Mouse (Mus musculus) lung, postnatal 0 days (tissue): ENCODE measurements around the gene Zfp276. TPM values are rescaled to one million over a fixed set of nuclear protein-coding genes. Genes with fewer than 3 reads are reported as not detected.
"Not testable (repeated sequence)": the region's sequence is repeated elsewhere in the genome, so short reads cannot be mapped to it uniquely, and the experiment has no call there.

ENCODE experiments used
- ATAC-seq: fragments of 200-750 bp; cut with Nextera tagmentation; 2 replicates; pipeline ENCODE4 v1.8.0; 2017; ENCODE audit warnings: moderate library complexity
- DNase-seq: peaks from one replicate; pipeline ENCODE4 v3.0.0-alpha.2; 2016; ENCODE audit warnings: low spot score
- H3K27ac ChIP-seq: fragments of 300-500 bp; sonication (generic); 2 replicates; pipeline ENCODE4 v1.5.1; 2014; ENCODE audit warnings: antibody characterized with exemption, mild to moderate bottlenecking, low read length, mixed read lengths
- H3K27me3 ChIP-seq: fragments of 300-500 bp; sonication (generic); replicated peaks from 2 replicates; pipeline ENCODE4 v1.6.1; 2014; ENCODE audit warnings: low read length, mixed read lengths; ENCODE audit not compliant: insufficient read depth
- H3K36me3 ChIP-seq: fragments of 300-500 bp; sonication (generic); 2 replicates; pipeline ENCODE4 v1.6.1; 2014; ENCODE audit warnings: low read length, mixed read lengths; ENCODE audit not compliant: insufficient read depth
- H3K4me1 ChIP-seq: fragments of 300-500 bp; sonication (generic); 2 replicates; pipeline ENCODE4 v1.6.1; 2014; ENCODE audit warnings: antibody characterized with exemption, low read depth, low read length, mixed read lengths; ENCODE audit not compliant: insufficient read depth
- H3K4me2 ChIP-seq: fragments of 300-500 bp; sonication (generic); replicated peaks from 2 replicates; pipeline ENCODE4 v1.6.1; 2014; ENCODE audit warnings: low read depth, mild to moderate bottlenecking, low read length, moderate library complexity, mixed read lengths
- H3K4me3 ChIP-seq: fragments of 300-500 bp; sonication (generic); 2 replicates; pipeline ENCODE4 v1.5.1; 2014; ENCODE audit warnings: low read depth, low read length
- H3K9ac ChIP-seq: fragments of 300-500 bp; sonication (generic); replicated peaks from 2 replicates; pipeline ENCODE4 v1.6.1; 2014; ENCODE audit warnings: low read depth, mild to moderate bottlenecking
- H3K9me3 ChIP-seq: fragments of 300-500 bp; sonication (generic); 2 replicates; pipeline ENCODE4 v1.6.1; 2016; ENCODE audit warnings: low read length, mixed read lengths
- CTCF ChIP-seq: IDR thresholded peaks from 2 replicates; pipeline ENCODE4 v1.5.1; 2016; ENCODE audit warnings: antibody characterized with exemption, mild to moderate bottlenecking
- EP300 ChIP-seq: IDR thresholded peaks from 2 replicates; pipeline ENCODE4 v1.6.1; 2016; ENCODE audit warnings: antibody characterized with exemption, mild to moderate bottlenecking, control low read depth
- WGBS: fragments of 180-500 bp; shearing (Covaris S2); extraction: QIAGEN DNeasy Blood & Tissue Kit; methylation state at CpG from one replicate; pipeline ENCODE4 v1.1.7; 2014; 5-methylcytosine and 5-hydroxymethylcytosine counted together
- polyA plus RNA-seq: library from polyadenylated mRNA; unstranded; fragments of >200 nt; fragmentation: Nextera tagmentation; extraction: Ambion mirVana; gene quantifications from 2 replicates; pipeline ENCODE4 v1.2.1, GENCODE M21; 2015

The Zfp276 gene
- polyA plus RNA-seq, 1 experiment from 2014 or later: 14.6 TPM

DNA sequence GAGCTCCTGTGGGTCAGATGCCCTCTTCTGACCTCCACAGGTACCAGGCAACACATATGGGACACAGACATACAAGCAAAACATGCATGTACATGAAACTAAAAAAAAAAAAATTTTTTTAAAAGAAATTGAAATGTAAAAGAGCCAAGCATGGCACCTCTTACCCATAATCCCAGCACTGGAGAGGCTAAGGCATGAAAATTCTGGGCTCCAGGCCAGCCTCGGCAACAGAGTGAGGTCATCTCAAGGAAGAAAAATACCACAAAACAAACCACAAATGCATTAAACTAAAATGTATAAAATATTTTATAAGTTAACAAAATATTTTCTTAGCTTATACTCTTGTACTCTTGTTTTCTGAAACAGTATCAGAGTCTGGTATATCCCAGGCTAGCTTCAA lies 33.1 kb upstream of the Zfp276 start:
- Histone ChIP-seq H3K27me3 (no peaks in the 10 kb centered on the region), H3K4me2 (no peak overlapping the region), H3K27ac (no peak overlapping the region), H3K9me3 (no peaks in the 10 kb centered on the region), H3K4me3 (no peak overlapping the region), H3K9ac (no peak overlapping the region), H3K4me1 (0 out of 2 replicates have a peak, but pooled peaks cover 3% of the 10 kb centered on the region), H3K36me3 (no peaks in the 10 kb centered on the region)
- DNase-seq (no peak), ATAC-seq (no peak)
- TF ChIP-seq CTCF: no peak
- no peak for TF ChIP-seq EP300
- WGBS: 48% methylated on average over 1 of the region's 1 CpGs

DNA sequence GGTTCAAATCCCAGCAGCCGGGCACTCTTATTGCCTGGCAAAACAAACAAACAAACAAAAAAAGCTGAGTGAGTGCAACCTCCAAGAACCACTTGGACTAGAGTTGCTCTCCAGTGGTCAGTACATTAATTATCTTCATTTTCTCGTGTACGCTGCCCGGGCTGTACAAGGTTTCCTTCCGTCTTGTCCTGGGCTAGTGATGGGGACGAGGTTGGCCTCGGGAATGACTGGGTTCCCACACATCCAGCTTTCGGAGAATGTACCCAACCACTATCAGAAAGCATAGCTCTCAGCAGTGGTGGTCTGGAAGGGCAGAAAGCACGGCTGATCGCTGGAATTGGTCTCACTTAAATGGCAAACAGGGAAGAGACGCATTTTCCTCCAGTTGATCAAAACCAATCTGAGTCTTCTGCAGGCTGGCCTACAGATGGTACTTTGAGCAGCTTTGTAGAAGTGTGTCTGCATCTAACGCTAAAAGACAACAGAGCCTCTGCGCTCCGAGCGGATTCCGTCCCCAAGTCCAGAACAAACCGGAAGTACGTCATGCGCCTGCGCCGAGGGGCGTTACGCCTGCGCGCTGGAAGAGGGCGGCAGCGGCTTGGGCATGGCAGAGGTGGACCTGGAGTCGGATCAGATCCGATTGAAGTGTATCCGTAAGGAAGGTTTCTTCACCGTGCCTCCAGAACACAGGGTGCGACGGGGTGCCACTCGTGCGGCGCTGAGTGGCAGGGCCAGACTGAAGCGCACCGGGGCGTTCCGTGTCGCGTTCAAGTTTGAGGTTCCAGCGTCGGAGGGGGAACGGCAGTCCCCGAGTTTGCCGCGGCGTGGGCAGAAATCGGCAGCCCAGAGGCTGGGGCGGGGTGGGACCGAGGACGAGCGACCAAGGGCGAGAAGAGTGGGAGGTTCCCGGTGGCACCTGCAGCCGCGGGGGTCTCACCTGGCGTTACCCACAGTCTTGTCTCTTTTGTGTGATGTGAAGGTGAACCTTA lies 29.4 kb upstream of the Zfp276 start, which contains the start of gene Cdk10:
Cdk10 (plus strand) TSS at position 565 of the 989 bp plus-strand sequence.
- Histone ChIP-seq H3K9me3 (no peaks in the 10 kb centered on the region), H3K4me2 (peak within 1 kb of the TSS; percentile 91), H3K4me3 (peak within 1 kb of the TSS; percentile 60), H3K4me1 (peaks cover 3% of the 10 kb centered on the region; the same call in 1 of the 2 replicates), H3K27me3 (no peaks in the 10 kb centered on the region), H3K27ac (peak within 1 kb of the TSS; percentile 86), H3K9ac (peak within 1 kb of the TSS; percentile 81), H3K36me3 (no peaks in the 10 kb centered on the region)
- DNase-seq (peak; percentile 93), ATAC-seq (peak; percentile 95)
- TF ChIP-seq CTCF (peak; percentile 13; the same call in 1 of the 2 replicates), EP300 (no peak)
- WGBS: 2% methylated on average over 59 of the region's 59 CpGs

DNA sequence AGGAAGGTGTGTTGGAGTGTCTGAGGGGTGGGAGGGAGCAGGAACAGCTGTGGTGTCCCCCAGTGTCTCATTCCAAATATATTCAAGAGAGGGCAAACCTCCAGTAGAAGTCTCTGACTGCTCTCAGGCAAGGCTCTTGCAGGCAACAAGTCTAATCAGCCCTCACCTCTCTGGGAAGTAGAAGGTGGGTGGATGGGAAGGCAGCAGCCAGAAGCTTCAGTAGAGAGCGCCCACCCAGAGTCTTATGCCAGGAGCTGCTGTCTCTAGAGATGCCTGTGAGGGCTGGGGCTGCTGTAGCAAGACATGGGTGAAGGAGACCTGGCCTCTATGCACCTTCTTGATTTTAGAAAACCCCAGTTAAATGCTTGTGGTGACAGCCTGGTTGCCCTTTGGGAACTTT lies 25.6 kb upstream of the Zfp276 start:
- DNase-seq (no peak), ATAC-seq (no peak)
- Histone ChIP-seq H3K9me3 (no peaks in the 10 kb centered on the region), H3K36me3 (no peaks in the 10 kb centered on the region), H3K4me1 (peaks cover 3% of the 10 kb centered on the region; the same call in 1 of the 2 replicates), H3K4me2 (no peak overlapping the region), H3K27me3 (no peaks in the 10 kb centered on the region), H3K27ac (no peak overlapping the region), H3K9ac (no peak overlapping the region), H3K4me3 (no peak overlapping the region)
- TF ChIP-seq EP300 (no peak), CTCF (no peak)
- WGBS: 100% methylated on average over 1 of the region's 1 CpGs

DNA sequence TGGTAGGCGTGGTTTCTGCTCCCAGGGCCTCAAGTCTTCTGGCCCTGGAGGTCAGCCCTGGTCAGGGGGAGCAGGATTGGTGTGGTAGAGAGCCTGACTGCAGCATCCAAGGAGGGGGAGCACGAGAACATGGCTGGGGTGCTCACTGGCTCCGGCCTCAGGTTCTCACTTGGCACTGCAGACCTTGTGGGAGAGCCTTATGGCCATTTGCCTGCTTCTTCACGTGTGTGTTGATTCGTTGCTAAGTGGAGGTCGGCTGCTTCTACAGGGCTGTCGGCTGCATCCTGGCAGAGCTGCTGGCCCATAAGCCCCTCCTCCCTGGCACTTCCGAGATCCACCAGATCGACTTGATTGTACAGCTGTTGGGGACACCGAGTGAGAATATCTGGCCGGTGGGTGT lies 23.7 kb upstream of the Zfp276 start:
- H3K4me3 ChIP-seq, H3K4me2 ChIP-seq, ATAC-seq, H3K27ac ChIP-seq, H3K27me3 ChIP-seq, H3K9me3 ChIP-seq, DNase-seq, H3K36me3 ChIP-seq, H3K4me1 ChIP-seq, H3K9ac ChIP-seq: not testable (repeated sequence)
- WGBS: 74% methylated on average over 11 of the region's 11 CpGs

DNA sequence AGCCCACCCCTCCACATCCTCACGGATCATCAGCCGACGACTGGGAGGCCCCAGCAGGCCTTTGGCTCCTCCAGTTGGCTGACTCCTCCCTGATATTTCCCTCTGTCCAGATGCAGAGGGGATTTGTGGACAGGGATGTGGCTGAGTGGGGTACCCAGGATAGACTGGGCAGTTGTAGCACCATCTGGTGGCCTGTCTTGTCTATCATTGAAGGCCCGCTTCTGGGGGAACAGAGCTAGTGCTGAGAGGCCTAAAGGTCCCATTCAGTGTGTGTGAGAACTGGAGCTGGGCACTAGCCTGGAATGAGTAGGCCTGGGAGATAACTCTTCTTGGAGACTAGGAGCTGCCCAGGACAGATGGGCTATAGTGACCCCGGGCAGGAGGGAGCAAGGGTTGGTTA lies 22.3 kb upstream of the Zfp276 start:
- TF ChIP-seq EP300 (no peak), CTCF (peak; percentile 38)
- ATAC-seq (no peak), DNase-seq (no peak)
- Histone ChIP-seq H3K4me3 (no peak overlapping the region), H3K27me3 (0 out of 2 replicates have a peak, but pooled peaks cover 7% of the 10 kb centered on the region), H3K27ac (no peak overlapping the region), H3K4me2 (no peak overlapping the region), H3K9ac (no peak overlapping the region), H3K4me1 (peaks cover 4% of the 10 kb centered on the region; the same call in 1 of the 2 replicates), H3K9me3 (no peaks in the 10 kb centered on the region), H3K36me3 (no peaks in the 10 kb centered on the region)
- WGBS: 35% methylated on average over 5 of the region's 5 CpGs

DNA sequence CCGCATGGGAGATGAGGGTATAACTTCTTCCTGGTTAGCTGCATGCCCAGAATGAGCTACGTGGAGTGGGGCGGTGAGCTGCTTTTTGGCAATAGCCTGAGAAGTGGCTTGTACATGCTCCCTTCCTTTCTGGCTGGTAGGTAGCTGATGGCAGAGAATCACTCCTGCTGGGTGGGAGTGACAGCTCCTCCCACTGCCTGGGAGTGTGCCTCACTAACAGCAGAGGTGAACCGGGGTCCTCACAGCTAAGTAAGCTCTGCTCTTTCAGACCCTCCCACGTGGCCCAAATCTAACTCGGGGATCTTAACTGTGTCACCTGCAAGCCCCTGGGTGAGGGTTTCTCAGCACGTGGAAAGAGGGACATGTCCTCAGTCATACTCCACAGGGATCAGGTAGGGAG lies 21.4 kb upstream of the Zfp276 start:
- no peak overlapping the region for H3K4me3 ChIP-seq
- ATAC-seq: no peak
- H3K4me1 ChIP-seq: peaks cover 4% of the 10 kb centered on the region; the same call in 1 of the 2 replicates
- 31% methylated on average over 7 of the region's 7 CpGs for WGBS
- H3K9ac ChIP-seq: no peak overlapping the region
- H3K27ac ChIP-seq: no peak overlapping the region
- H3K4me2 ChIP-seq: no peak overlapping the region
- DNase-seq: no peak
- no peaks in the 10 kb centered on the region for H3K9me3 ChIP-seq
- TF ChIP-seq CTCF (no peak), EP300 (no peak)
- 0 out of 2 replicates have a peak, but pooled peaks cover 7% of the 10 kb centered on the region for H3K27me3 ChIP-seq
- H3K36me3 ChIP-seq: no peaks in the 10 kb centered on the region
